Mouse (Mus musculus): ENCODE results near the gene P2ry12. TPM values are rescaled to one million over a fixed set of nuclear protein-coding genes. Genes with fewer than 3 reads are reported as not detected.

Gene P2ry12
- polyA plus RNA-seq (2015; fragmentation: Nextera tagmentation; extraction: Ambion mirVana): 2.6 and 3.3 TPM in 2 replicates

DNA sequence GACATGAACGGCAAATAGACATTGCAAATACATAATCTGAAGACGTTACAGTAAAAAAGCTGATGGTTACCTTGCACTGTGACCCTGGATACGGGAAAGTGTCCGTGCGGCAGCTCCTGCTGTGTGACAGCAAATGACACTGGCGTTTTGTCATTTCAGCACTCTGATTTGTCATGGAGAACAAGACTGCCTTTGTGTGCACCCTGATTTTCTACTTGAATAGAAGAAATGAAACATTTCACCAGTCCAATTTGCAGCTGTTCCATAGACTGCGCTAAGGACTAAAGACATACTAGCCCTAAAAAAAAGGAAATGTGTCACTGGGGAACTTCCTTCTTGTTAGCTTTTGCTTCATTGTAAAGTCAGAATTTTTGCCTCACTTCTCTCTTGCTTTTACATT lies at the start of gene P2ry12:
Gene P2ry12 (minus strand): TSS at position 168 of the 400 bp plus-strand sequence.
- H3K27me3 ChIP-seq: no peaks in the 10 kb centered on the region
- no peak within 1 kb of the TSS for H3K4me2 ChIP-seq
- H3K4me3 ChIP-seq (replicated peaks): no peak within 1 kb of the TSS
- WGBS (ENCODE audit: insufficient replicate concordance): 67% methylated on average over 7 of the region's 7 CpGs
- H3K36me3 ChIP-seq (replicated peaks): no peaks in the 10 kb centered on the region
- no peak within 1 kb of the TSS for H3K9ac ChIP-seq
- ATAC-seq (ENCODE audit: insufficient read depth): no peak
- no peaks in the 10 kb centered on the region for H3K4me1 ChIP-seq (replicated peaks)
- H3K27ac ChIP-seq (replicated peaks): 0 out of 2 replicates have a peak within 1 kb of the TSS, but pooled peaks have one; percentile 19
- no peaks in the 10 kb centered on the region for H3K9me3 ChIP-seq (replicated peaks)

DNA sequence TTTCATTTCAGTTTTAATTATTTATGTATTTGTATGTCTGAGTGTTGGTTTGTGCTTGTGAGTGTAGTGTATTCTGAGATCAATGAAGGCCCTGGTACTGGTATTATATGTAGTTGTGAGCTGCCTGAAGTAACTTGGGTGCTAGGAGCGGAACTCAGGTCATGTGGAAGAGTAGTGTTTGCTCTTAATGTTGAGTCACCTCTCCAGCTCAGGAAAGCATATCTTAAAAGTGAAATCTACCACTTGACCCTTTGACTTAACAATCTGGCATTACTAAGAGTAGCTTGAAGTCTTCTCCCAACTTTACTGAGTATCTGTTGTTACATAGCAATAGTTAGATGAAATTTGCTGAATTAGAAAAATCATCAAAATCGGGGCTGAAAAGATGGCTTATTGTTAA lies 42.8 kb upstream of the P2ry12 start:
- Histone ChIP-seq H3K27me3 (no peaks in the 10 kb centered on the region), H3K4me3 (replicated peaks) (no peak overlapping the region), H3K4me2 (no peak overlapping the region), H3K9ac (no peak overlapping the region), H3K36me3 (replicated peaks) (no peaks in the 10 kb centered on the region), H3K27ac (replicated peaks) (no peak overlapping the region), H3K4me1 (replicated peaks) (no peaks in the 10 kb centered on the region), H3K9me3 (replicated peaks) (no peaks in the 10 kb centered on the region)
- no peak for ATAC-seq (ENCODE audit: insufficient read depth)
- 64% methylated on average over 2 of the region's 2 CpGs for WGBS (ENCODE audit: insufficient replicate concordance)

DNA sequence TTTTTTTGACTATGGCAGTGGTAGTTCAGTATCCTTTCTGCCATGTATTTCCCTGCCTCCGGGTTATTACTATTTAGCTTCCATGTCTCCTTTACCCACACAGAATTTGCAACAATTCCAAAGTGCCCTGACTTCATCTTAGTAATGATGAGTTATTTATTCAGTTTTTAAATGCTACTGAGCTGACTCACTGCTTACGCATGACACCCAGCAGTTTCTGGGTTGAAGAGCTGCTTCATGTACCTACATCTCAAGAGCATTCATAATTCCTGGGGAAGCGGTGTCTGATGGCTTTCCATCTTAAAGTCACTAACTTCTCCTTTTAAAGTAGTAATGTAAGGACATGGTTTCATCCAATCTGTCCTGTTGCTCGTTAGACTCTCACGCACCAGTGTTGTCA lies 42.3 kb upstream of the P2ry12 start:
- no peaks in the 10 kb centered on the region for H3K9me3 ChIP-seq (replicated peaks)
- H3K4me3 ChIP-seq (replicated peaks): no peak overlapping the region
- H3K36me3 ChIP-seq (replicated peaks): no peaks in the 10 kb centered on the region
- 75% methylated on average over 5 of the region's 5 CpGs for WGBS (ENCODE audit: insufficient replicate concordance)
- no peak for ATAC-seq (ENCODE audit: insufficient read depth)
- no peaks in the 10 kb centered on the region for H3K27me3 ChIP-seq
- H3K4me1 ChIP-seq (replicated peaks): no peaks in the 10 kb centered on the region
- no peak overlapping the region for H3K9ac ChIP-seq
- no peak overlapping the region for H3K27ac ChIP-seq (replicated peaks)
- no peak overlapping the region for H3K4me2 ChIP-seq

- no peak overlapping the region for H3K27ac ChIP-seq (replicated peaks)
- WGBS (ENCODE audit: insufficient replicate concordance): 75% methylated on average over 16 of the region's 16 CpGs
- H3K4me3 ChIP-seq (replicated peaks): no peak overlapping the region
- H3K9me3 ChIP-seq (replicated peaks): no peaks in the 10 kb centered on the region
- H3K27me3 ChIP-seq: no peaks in the 10 kb centered on the region
- no peak overlapping the region for H3K4me2 ChIP-seq
- no peak overlapping the region for H3K9ac ChIP-seq
- no peak for ATAC-seq (ENCODE audit: insufficient read depth)
- H3K4me1 ChIP-seq (replicated peaks): no peaks in the 10 kb centered on the region
- H3K36me3 ChIP-seq (replicated peaks): no peaks in the 10 kb centered on the region
These were observed 35.0 kb upstream of the P2ry12 start for GRCm38 (mm10) chr3:59297653-59298052.

GRCm38 (mm10) chr3:59296563-59297130 lies 34.0 kb upstream of the P2ry12 start:
- H3K27ac ChIP-seq (replicated peaks): no peak overlapping the region
- H3K9me3 ChIP-seq (replicated peaks): no peaks in the 10 kb centered on the region
- 72% methylated on average over 5 of the region's 5 CpGs for WGBS (ENCODE audit: insufficient replicate concordance)
- no peak overlapping the region for H3K4me2 ChIP-seq
- ATAC-seq (ENCODE audit: insufficient read depth): no peak
- H3K9ac ChIP-seq: no peak overlapping the region
- no peaks in the 10 kb centered on the region for H3K36me3 ChIP-seq (replicated peaks)
- no peaks in the 10 kb centered on the region for H3K4me1 ChIP-seq (replicated peaks)
- no peak overlapping the region for H3K4me3 ChIP-seq (replicated peaks)
- H3K27me3 ChIP-seq: no peaks in the 10 kb centered on the region

- no peaks in the 10 kb centered on the region for H3K36me3 ChIP-seq (replicated peaks)
- ATAC-seq (ENCODE audit: insufficient read depth): no peak
- WGBS (ENCODE audit: insufficient replicate concordance): 73% methylated on average over 16 of the region's 16 CpGs
- no peak overlapping the region for H3K4me2 ChIP-seq
- no peak overlapping the region for H3K4me3 ChIP-seq (replicated peaks)
- no peaks in the 10 kb centered on the region for H3K9me3 ChIP-seq (replicated peaks)
- H3K9ac ChIP-seq: no peak overlapping the region
- no peaks in the 10 kb centered on the region for H3K4me1 ChIP-seq (replicated peaks)
- H3K27ac ChIP-seq (replicated peaks): no peak overlapping the region
- no peaks in the 10 kb centered on the region for H3K27me3 ChIP-seq
These were observed 33.3 kb upstream of the P2ry12 start for GRCm38 (mm10) chr3:59295699-59296562.

DNA sequence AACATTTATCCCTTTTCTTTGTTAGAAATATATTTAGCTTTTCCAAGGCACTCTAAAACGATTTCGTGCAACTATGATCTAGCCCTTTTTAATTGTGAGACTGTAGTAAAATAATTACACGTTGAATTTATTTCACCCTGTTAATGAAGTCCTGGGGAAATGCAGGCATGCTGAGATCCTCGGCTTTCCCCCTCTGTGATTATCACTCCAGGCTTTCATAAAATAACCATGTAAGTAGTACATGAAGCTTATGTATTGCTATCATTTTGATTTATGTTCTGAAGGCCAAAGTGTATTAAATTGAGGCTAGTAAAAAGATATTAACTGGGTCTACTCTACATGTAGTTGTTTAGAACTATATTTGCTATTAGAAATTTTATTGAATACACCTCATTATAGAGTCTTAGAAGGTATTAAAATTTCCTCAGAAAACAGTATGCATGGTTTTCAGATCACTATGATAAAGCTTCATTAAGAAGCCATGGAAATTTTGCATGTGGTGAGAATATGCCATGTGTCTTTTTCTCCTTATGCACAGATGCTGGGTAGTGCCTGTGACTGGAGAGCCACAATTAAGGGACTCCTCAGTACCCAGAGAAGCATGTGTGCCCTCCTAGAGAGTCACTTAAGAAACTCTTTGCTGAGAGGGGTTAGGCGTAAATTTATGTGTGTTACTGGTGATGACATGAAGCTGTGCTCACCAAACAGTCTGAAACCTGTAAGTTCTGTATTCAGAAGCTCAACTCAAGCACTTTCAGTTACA lies 30.9 kb upstream of the P2ry12 start:
- Histone ChIP-seq H3K36me3 (replicated peaks) (no peaks in the 10 kb centered on the region), H3K4me2 (no peak overlapping the region), H3K9ac (no peak overlapping the region), H3K4me3 (replicated peaks) (no peak overlapping the region), H3K27me3 (no peaks in the 10 kb centered on the region), H3K27ac (replicated peaks) (no peak overlapping the region), H3K4me1 (replicated peaks) (no peaks in the 10 kb centered on the region), H3K9me3 (replicated peaks) (no peaks in the 10 kb centered on the region)
- ATAC-seq (ENCODE audit: insufficient read depth): no peak
- WGBS (ENCODE audit: insufficient replicate concordance): 71% methylated on average over 5 of the region's 5 CpGs

DNA sequence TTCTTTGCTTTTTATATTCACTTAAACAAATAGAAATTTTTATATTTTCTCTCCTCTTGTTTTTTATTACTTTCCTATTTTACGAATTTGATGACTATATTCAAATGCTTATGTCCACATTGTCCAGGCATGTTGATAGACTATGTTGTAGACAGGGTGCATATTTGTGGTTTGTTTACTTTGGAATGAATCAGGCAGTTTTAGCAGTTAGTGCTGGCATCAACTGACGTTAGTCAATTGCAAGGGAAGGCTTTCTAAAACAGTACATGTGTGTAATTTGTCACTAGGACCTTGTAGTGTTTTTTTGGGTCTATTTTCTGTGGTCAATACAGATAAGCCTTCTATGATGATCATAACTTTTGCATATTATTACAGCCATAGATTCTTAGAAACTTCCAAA lies 27.9 kb upstream of the P2ry12 start:
- no peak overlapping the region for H3K4me3 ChIP-seq (replicated peaks)
- H3K4me2 ChIP-seq: no peak overlapping the region
- 37% methylated on average over 2 of the region's 2 CpGs for WGBS (ENCODE audit: insufficient replicate concordance)
- H3K9ac ChIP-seq: no peak overlapping the region
- H3K27ac ChIP-seq (replicated peaks): no peak overlapping the region
- no peaks in the 10 kb centered on the region for H3K4me1 ChIP-seq (replicated peaks)
- no peaks in the 10 kb centered on the region for H3K27me3 ChIP-seq
- no peaks in the 10 kb centered on the region for H3K36me3 ChIP-seq (replicated peaks)
- no peak for ATAC-seq (ENCODE audit: insufficient read depth)
- no peaks in the 10 kb centered on the region for H3K9me3 ChIP-seq (replicated peaks)

DNA sequence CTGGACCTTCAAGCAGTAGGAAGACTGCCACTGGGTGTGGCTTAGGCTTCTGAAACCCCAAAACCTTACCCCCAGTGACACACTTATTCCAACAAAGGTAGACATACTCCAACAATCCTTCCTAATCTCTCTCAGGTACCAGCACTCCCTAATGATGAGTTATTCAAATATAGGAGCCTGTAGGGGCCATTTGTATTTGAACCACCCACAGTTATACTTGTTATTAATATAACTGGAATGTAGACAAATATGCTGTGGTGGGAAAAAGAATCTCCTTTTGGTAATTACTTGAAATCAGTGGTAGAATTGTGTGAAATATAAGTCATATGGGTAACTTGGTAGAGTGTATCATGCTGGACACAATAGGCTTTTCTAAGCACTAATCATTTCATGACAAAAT lies 15.9 kb upstream of the P2ry12 start:
- H3K9ac ChIP-seq: no peak overlapping the region
- no peaks in the 10 kb centered on the region for H3K36me3 ChIP-seq (replicated peaks)
- no peaks in the 10 kb centered on the region for H3K27me3 ChIP-seq
- no peak overlapping the region for H3K4me3 ChIP-seq (replicated peaks)
- H3K4me2 ChIP-seq: no peak overlapping the region
- H3K9me3 ChIP-seq (replicated peaks): no peaks in the 10 kb centered on the region
- no peak overlapping the region for H3K27ac ChIP-seq (replicated peaks)
- no peak for ATAC-seq (ENCODE audit: insufficient read depth)
- H3K4me1 ChIP-seq (replicated peaks): no peaks in the 10 kb centered on the region

GRCm38 (mm10) chr3:59278254-59278533 lies 15.5 kb upstream of the P2ry12 start:
- 70% methylated on average over 3 of the region's 3 CpGs for WGBS (ENCODE audit: insufficient replicate concordance)
- no peak overlapping the region for H3K27ac ChIP-seq (replicated peaks)
- H3K9me3 ChIP-seq (replicated peaks): no peaks in the 10 kb centered on the region
- ATAC-seq (ENCODE audit: insufficient read depth): no peak
- no peaks in the 10 kb centered on the region for H3K27me3 ChIP-seq
- no peak overlapping the region for H3K4me2 ChIP-seq
- H3K36me3 ChIP-seq (replicated peaks): no peaks in the 10 kb centered on the region
- no peak overlapping the region for H3K9ac ChIP-seq
- H3K4me3 ChIP-seq (replicated peaks): no peak overlapping the region
- H3K4me1 ChIP-seq (replicated peaks): no peaks in the 10 kb centered on the region

- Histone ChIP-seq H3K27ac (replicated peaks) (no peak overlapping the region), H3K9ac (no peak overlapping the region), H3K4me1 (replicated peaks) (no peaks in the 10 kb centered on the region), H3K27me3 (no peaks in the 10 kb centered on the region), H3K4me2 (no peak overlapping the region), H3K36me3 (replicated peaks) (no peaks in the 10 kb centered on the region), H3K4me3 (replicated peaks) (no peak overlapping the region), H3K9me3 (replicated peaks) (no peaks in the 10 kb centered on the region)
- 63% methylated on average over 3 of the region's 3 CpGs for WGBS (ENCODE audit: insufficient replicate concordance)
- no peak for ATAC-seq (ENCODE audit: insufficient read depth)
These were observed 15.0 kb upstream of the P2ry12 start for GRCm38 (mm10) chr3:59277502-59278253.

All from liver, embryonic 15.5 days (tissue).